Mouse (Mus musculus): ENCODE results near the gene Cep63. TPM values are rescaled to one million over a fixed set of nuclear protein-coding genes. Genes with fewer than 3 reads are reported as not detected.
A peak's percentile ranks its signal among the peaks of the same experiment; 100 is the strongest.

Cep63 gene
- polyA plus RNA-seq, 1 experiment = 8.8 TPM

GRCm38 (mm10) chr9:102577480-102577879, 48.9 kb downstream of the Cep63 start:
- Histone ChIP-seq H3K27me3 (ENCODE audit: control insufficient read depth, insufficient read depth, insufficient read length) (no peaks in the 10 kb centered on the region), H3K4me3 (no peak overlapping the region), H3K4me2 (ENCODE audit: low read depth) (no peak overlapping the region), H3K36me3 (ENCODE audit: control insufficient read depth, insufficient read depth) (no peaks in the 10 kb centered on the region), H3K79me2 (ENCODE audit: control insufficient read depth, insufficient read depth) (no peaks in the 10 kb centered on the region), H3ac (ENCODE audit: control insufficient read depth, insufficient read length) (no peak overlapping the region)
- TF ChIP-seq USF1 (IDR thresholded peaks at IDR 0.05; ENCODE audit: low read depth) (no peak), MAX (IDR thresholded peaks at IDR 0.05; ENCODE audit: low read depth) (no peak)

DNA sequence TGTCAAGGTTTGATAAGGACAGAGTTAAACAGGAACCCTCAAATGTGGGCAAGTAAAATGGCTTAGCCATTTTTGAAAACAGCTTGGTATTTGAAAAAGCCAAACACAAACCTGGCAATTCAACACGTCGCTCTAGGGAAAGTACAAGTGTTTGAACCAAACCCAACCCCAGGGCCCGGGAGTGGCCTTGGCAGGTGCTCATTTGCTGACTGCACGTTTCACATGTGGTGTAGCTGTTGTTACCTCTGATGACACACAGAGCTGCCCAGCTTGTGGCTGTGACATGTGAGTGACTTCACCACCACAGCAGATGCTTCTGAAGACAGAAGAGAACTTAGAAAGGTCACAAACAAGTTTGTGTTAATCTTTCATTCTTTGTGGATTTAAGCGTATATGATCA, 53.4 kb downstream of the Cep63 start:
- H3K79me2 ChIP-seq (ENCODE audit: control insufficient read depth, insufficient read depth) = no peaks in the 10 kb centered on the region
- H3ac ChIP-seq (ENCODE audit: control insufficient read depth, insufficient read length) = no peak overlapping the region
- no peaks in the 10 kb centered on the region for H3K36me3 ChIP-seq (ENCODE audit: control insufficient read depth, insufficient read depth)
- peaks cover 6% of the 10 kb centered on the region for H3K27me3 ChIP-seq (ENCODE audit: control insufficient read depth, insufficient read depth, insufficient read length)
- no peak overlapping the region for H3K4me3 ChIP-seq
- TF ChIP-seq POLR2A (IDR thresholded peaks at IDR 0.05; ENCODE audit: insufficient read length, low read depth) = no peak
- TF ChIP-seq TCF12 (IDR thresholded peaks at IDR 0.05; ENCODE audit: insufficient read depth, poor library complexity, severe bottlenecking) = peak; percentile 9
- no peak for TF ChIP-seq TCF3 (IDR thresholded peaks at IDR 0.05; ENCODE audit: insufficient read length, low read depth)
- no peak for TF ChIP-seq REST (IDR thresholded peaks at IDR 0.05; ENCODE audit: insufficient read depth, insufficient read length)
- TF ChIP-seq MYOD1 (IDR thresholded peaks at IDR 0.05; ENCODE audit: control insufficient read depth in 1 of 3, insufficient read length in 2 of 3, low read depth in 2 of 3) = peak in 2 of 3 experiments; percentile 47 to 84
- peak in 2 of 3 experiments; percentile 10 to 87 for TF ChIP-seq MYOG (IDR thresholded peaks at IDR 0.05; ENCODE audit: control insufficient read depth in 1 of 3, insufficient read depth in 1 of 3, insufficient read length in 2 of 3, low read depth in 2 of 3)
- no peak overlapping the region for H3K4me2 ChIP-seq (ENCODE audit: low read depth)

DNA sequence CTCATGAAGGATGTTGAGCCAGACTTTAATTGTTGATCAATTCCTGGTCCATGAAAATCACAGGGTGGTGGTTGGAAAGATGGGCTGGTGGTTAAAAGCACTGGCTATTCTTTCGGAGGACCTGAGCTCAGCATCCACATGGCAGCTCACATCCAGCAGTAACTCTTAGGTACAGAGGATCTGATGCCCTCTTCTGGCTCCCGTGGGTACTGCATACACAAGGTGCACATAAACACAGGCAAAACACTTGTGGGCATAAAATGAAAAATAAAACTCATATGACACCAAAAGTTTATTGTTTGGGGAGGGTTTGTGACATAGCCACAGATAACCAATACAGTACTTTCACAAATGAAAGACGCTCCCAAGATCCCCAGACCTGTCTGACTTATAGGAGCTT, 67.9 kb downstream of the Cep63 start:
- H3K4me3 ChIP-seq = no peak overlapping the region
- no peaks in the 10 kb centered on the region for H3K79me2 ChIP-seq (ENCODE audit: control insufficient read depth, insufficient read depth)
- H3K4me2 ChIP-seq (ENCODE audit: low read depth) = no peak overlapping the region
- no peak overlapping the region for H3ac ChIP-seq (ENCODE audit: control insufficient read depth, insufficient read length)
- no peak for TF ChIP-seq REST (IDR thresholded peaks at IDR 0.05; ENCODE audit: insufficient read depth, insufficient read length)
- TF ChIP-seq SRF (IDR thresholded peaks at IDR 0.05; ENCODE audit: control insufficient read depth, insufficient read length, low read depth) = no peak
- TF ChIP-seq POLR2A (IDR thresholded peaks at IDR 0.05; ENCODE audit: insufficient read length, low read depth) = no peak
- TF ChIP-seq USF1 (IDR thresholded peaks at IDR 0.05; ENCODE audit: low read depth) = no peak
- no peak for TF ChIP-seq E2F4 (IDR thresholded peaks at IDR 0.05; ENCODE audit: insufficient read depth)
- no peak for TF ChIP-seq TCF12 (IDR thresholded peaks at IDR 0.05; ENCODE audit: insufficient read depth, poor library complexity, severe bottlenecking)
- no peak for TF ChIP-seq MYOD1 (IDR thresholded peaks at IDR 0.05; ENCODE audit: control insufficient read depth in 1 of 3, insufficient read length in 2 of 3, low read depth in 2 of 3)
- TF ChIP-seq MAX (IDR thresholded peaks at IDR 0.05; ENCODE audit: low read depth) = no peak
- no peak for TF ChIP-seq CEBPB (IDR thresholded peaks at IDR 0.05; ENCODE audit: insufficient read depth, poor library complexity, severe bottlenecking)
- TF ChIP-seq TCF3 (IDR thresholded peaks at IDR 0.05; ENCODE audit: insufficient read length, low read depth) = no peak
- no peak for TF ChIP-seq POLR2AphosphoS2 (IDR thresholded peaks at IDR 0.05; ENCODE audit: insufficient read length, low read depth)
- no peak for TF ChIP-seq MYOG (IDR thresholded peaks at IDR 0.05; ENCODE audit: control insufficient read depth in 1 of 3, insufficient read depth in 1 of 3, insufficient read length in 2 of 3, low read depth in 2 of 3)
- no peaks in the 10 kb centered on the region for H3K36me3 ChIP-seq (ENCODE audit: control insufficient read depth, insufficient read depth)
- H3K27me3 ChIP-seq (ENCODE audit: control insufficient read depth, insufficient read depth, insufficient read length) = no peaks in the 10 kb centered on the region

- Histone ChIP-seq H3K4me2 (ENCODE audit: low read depth) (no peak overlapping the region), H3K79me2 (ENCODE audit: control insufficient read depth, insufficient read depth) (no peaks in the 10 kb centered on the region), H3ac (ENCODE audit: control insufficient read depth, insufficient read length) (no peak overlapping the region), H3K27me3 (ENCODE audit: control insufficient read depth, insufficient read depth, insufficient read length) (no peaks in the 10 kb centered on the region), H3K4me3 (no peak overlapping the region), H3K36me3 (ENCODE audit: control insufficient read depth, insufficient read depth) (no peaks in the 10 kb centered on the region)
- TF ChIP-seq MYOD1 (IDR thresholded peaks at IDR 0.05; ENCODE audit: control insufficient read depth in 1 of 3, insufficient read length in 2 of 3, low read depth in 2 of 3) = no peak
- TF ChIP-seq POLR2A (IDR thresholded peaks at IDR 0.05; ENCODE audit: insufficient read length, low read depth) = no peak
- TF ChIP-seq REST (IDR thresholded peaks at IDR 0.05; ENCODE audit: insufficient read depth, insufficient read length) = no peak
- no peak for TF ChIP-seq MAX (IDR thresholded peaks at IDR 0.05; ENCODE audit: low read depth)
These were observed 72.6 kb downstream of the Cep63 start for GRCm38 (mm10) chr9:102553781-102554180.

DNA sequence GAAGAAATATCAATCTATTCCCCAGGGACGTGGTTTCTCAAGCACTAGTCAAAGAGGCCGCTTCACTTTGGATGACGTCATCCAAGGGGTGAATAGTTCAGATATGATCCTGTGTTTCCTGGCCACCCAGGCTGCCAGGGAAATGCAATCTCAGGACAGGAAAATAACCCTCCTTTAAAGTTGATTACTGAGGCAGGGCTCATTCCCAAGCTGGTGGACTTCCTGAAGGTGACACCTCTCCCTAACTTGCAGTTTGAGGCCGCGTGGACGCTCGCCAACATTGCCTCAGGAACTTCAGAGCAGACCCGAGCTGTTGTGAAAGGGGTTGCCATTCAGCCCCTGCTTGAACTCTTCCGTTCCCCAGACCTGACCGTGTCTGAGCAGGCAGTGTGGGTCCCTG, 74.6 kb downstream of the Cep63 start:
- H3K36me3 ChIP-seq (ENCODE audit: control insufficient read depth, insufficient read depth) = no peaks in the 10 kb centered on the region
- TF ChIP-seq USF1 (IDR thresholded peaks at IDR 0.05; ENCODE audit: low read depth) (no peak), REST (IDR thresholded peaks at IDR 0.05; ENCODE audit: insufficient read depth, insufficient read length) (no peak), POLR2A (IDR thresholded peaks at IDR 0.05; ENCODE audit: insufficient read length, low read depth) (no peak), SRF (IDR thresholded peaks at IDR 0.05; ENCODE audit: control insufficient read depth, insufficient read length, low read depth) (no peak), CEBPB (IDR thresholded peaks at IDR 0.05; ENCODE audit: insufficient read depth, poor library complexity, severe bottlenecking) (no peak), TCF3 (IDR thresholded peaks at IDR 0.05; ENCODE audit: insufficient read length, low read depth) (no peak), MAX (IDR thresholded peaks at IDR 0.05; ENCODE audit: low read depth) (no peak), MYOG (IDR thresholded peaks at IDR 0.05; ENCODE audit: control insufficient read depth in 1 of 3, insufficient read depth in 1 of 3, insufficient read length in 2 of 3, low read depth in 2 of 3) (no peak), TCF12 (IDR thresholded peaks at IDR 0.05; ENCODE audit: insufficient read depth, poor library complexity, severe bottlenecking) (no peak), POLR2AphosphoS2 (IDR thresholded peaks at IDR 0.05; ENCODE audit: insufficient read length, low read depth) (no peak), E2F4 (IDR thresholded peaks at IDR 0.05; ENCODE audit: insufficient read depth) (no peak), MYOD1 (IDR thresholded peaks at IDR 0.05; ENCODE audit: control insufficient read depth in 1 of 3, insufficient read length in 2 of 3, low read depth in 2 of 3) (no peak)
- H3K27me3 ChIP-seq (ENCODE audit: control insufficient read depth, insufficient read depth, insufficient read length) = peaks cover 17% of the 10 kb centered on the region
- no peak overlapping the region for H3K4me2 ChIP-seq (ENCODE audit: low read depth)
- H3K79me2 ChIP-seq (ENCODE audit: control insufficient read depth, insufficient read depth) = no peaks in the 10 kb centered on the region
- no peak overlapping the region for H3K4me3 ChIP-seq
- no peak overlapping the region for H3ac ChIP-seq (ENCODE audit: control insufficient read depth, insufficient read length)

Measured in myocyte (in vitro differentiated cells).